Mouse (Mus musculus) urinary bladder, adult 2 months (tissue): Measurements from ENCODE around the gene Irgq. TPM values are rescaled to one million over a fixed set of nuclear protein-coding genes. Genes with fewer than 3 reads are reported as not detected.
"Not testable (repeated sequence)": the region's sequence is repeated elsewhere in the genome, so short reads cannot be mapped to it uniquely, and the experiment has no call there.

Source experiments
- DNase-seq: peaks from one replicate; pipeline ENCODE4 v3.0.0; 2022; ENCODE audit warnings: low spot score
- polyA plus RNA-seq: library from polyadenylated mRNA; depleted of rRNA; stranded (reverse); fragments of >200 nt; gene quantifications from 2 replicates; pipeline ENCODE4 v1.2.3, GENCODE M21; 2012; rRNA removed

Irgq gene
- 10.8 and 12.4 TPM in 2 replicates for polyA plus RNA-seq

- DNase-seq: peak; percentile 97
Observed at GRCm38 (mm10) chr7:24530062-24530931, at the start of gene Irgq. Gene Irgq (plus strand): TSS chr7:24530689.

- DNase-seq: no peak
Observed at GRCm38 (mm10) chr7:24480986-24481473, 49.5 kb upstream of the Irgq start.

GRCm38 (mm10) chr7:24481474-24482207, 48.8 kb upstream of the Irgq start, which contains the start of gene Cadm4:
Gene Cadm4 (plus strand): TSS chr7:24482023.
- peak; percentile 74 for DNase-seq

- no peak for DNase-seq
Observed at GRCm38 (mm10) chr7:24482208-24483020, 48.1 kb upstream of the Irgq start.

GRCm38 (mm10) chr7:24483291-24483690, 47.2 kb upstream of the Irgq start:
- not testable (repeated sequence) for DNase-seq

- DNase-seq: no peak
Observed at GRCm38 (mm10) chr7:24485481-24485880, 45.0 kb upstream of the Irgq start.

GRCm38 (mm10) chr7:24486654-24487130, 43.8 kb upstream of the Irgq start:
- no peak for DNase-seq

- DNase-seq: no peak
Observed at GRCm38 (mm10) chr7:24487403-24487802, 43.1 kb upstream of the Irgq start.

- DNase-seq: no peak
Observed at GRCm38 (mm10) chr7:24488303-24488702, 42.2 kb upstream of the Irgq start.

GRCm38 (mm10) chr7:24499856-24500577, 30.5 kb upstream of the Irgq start:
- DNase-seq: no peak

GRCm38 (mm10) chr7:24500929-24501328, 29.6 kb upstream of the Irgq start:
- no peak for DNase-seq

GRCm38 (mm10) chr7:24501492-24501891, 29.0 kb upstream of the Irgq start:
- DNase-seq: no peak

- no peak for DNase-seq
Observed at GRCm38 (mm10) chr7:24504004-24504403, 26.5 kb upstream of the Irgq start.

- no peak for DNase-seq
Observed at GRCm38 (mm10) chr7:24504868-24505267, 25.6 kb upstream of the Irgq start.

GRCm38 (mm10) chr7:24505447-24506064, 24.9 kb upstream of the Irgq start:
- DNase-seq: no peak

GRCm38 (mm10) chr7:24506065-24506459, 24.4 kb upstream of the Irgq start:
- DNase-seq: no peak

- DNase-seq: no peak
Observed at GRCm38 (mm10) chr7:24506476-24506837, 24.0 kb upstream of the Irgq start.

- DNase-seq: peak; percentile 83
Observed at GRCm38 (mm10) chr7:24506838-24507725, 23.4 kb upstream of the Irgq start, which contains the start of gene Zfp428. Gene Zfp428 (plus strand): TSS chr7:24507006.

GRCm38 (mm10) chr7:24507726-24508114, 22.8 kb upstream of the Irgq start:
- DNase-seq: no peak
